Comparison of ENCODE assay signal across 31 mouse cellular contexts in the genomic region with DNA sequence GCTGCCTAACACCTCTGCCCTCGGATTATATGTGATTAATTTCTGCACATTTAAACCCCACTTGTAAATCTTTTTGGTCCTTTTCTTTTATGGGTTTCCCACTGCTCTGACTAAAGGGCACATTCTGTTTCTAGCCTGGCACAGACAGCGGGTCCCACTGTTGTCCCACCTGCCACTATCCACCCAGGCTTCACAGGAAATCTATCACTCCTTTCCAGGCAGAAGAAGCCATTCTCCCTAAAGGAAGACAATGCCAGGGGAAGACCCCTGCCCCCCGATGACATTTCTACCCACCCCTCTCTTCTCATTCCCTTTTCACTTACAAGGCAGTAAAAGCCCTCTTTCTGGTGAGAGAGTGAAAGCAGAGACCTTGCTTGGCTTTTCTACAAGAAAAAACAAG. TPM values are rescaled to one million over a fixed set of nuclear protein-coding genes. Genes with fewer than 3 reads are reported as not detected.
DNase-seq lines count a peak whose midpoint lies in the region; ATAC-seq lines count a peak whose summit lies in the region.
"Had no signal": no experiment of that assay in that cellular context is flagged by ENCODE, and none has a peak within 500 bp of the region (broad histone marks: within the 10 kb centered on the region; RNA-seq: fewer than 3 reads in every experiment).

No protein-coding gene starts in this region.

- no peak overlapping the region for H3K4me3 ChIP-seq in limb, embryonic 11.5 days (ENCODE audit: low read depth, low read length)
- no peak overlapping the region for H3K4me3 ChIP-seq in limb, embryonic 10.5 days
- H3K4me3 ChIP-seq in limb, embryonic 12.5 days (replicated peaks) = no peak overlapping the region
- no peak overlapping the region for H3K4me3 ChIP-seq in hindbrain, embryonic 10.5 days
- H3K4me3 ChIP-seq: erythroblast, embryonic 14.5 days; forebrain, embryonic 13.5 days; hindbrain, embryonic 13.5 days; layer of hippocampus, adult 2 months had no signal

- WGBS in limb, embryonic 11.5 days = 58% methylated on average over 3 of the region's 3 CpGs
- WGBS in limb, embryonic 10.5 days = 75% methylated on average over 3 of the region's 3 CpGs
- WGBS in limb, embryonic 12.5 days = 45% methylated on average over 3 of the region's 3 CpGs
- WGBS in hindbrain, embryonic 10.5 days = 51% methylated on average over 3 of the region's 3 CpGs

- no peak overlapping the region for H3K27ac ChIP-seq in limb, embryonic 11.5 days (replicated peaks; ENCODE audit: low read depth, low read length)
- H3K27ac ChIP-seq in limb, embryonic 10.5 days = no peak overlapping the region
- no peak overlapping the region for H3K27ac ChIP-seq in limb, embryonic 12.5 days
- H3K27ac ChIP-seq in hindbrain, embryonic 10.5 days = no peak overlapping the region
- H3K27ac ChIP-seq: forebrain, embryonic 13.5 days; hindbrain, embryonic 13.5 days; layer of hippocampus, adult 2 months had no signal

- 0 out of 2 replicates have a peak, but pooled peaks have one; percentile 24 for ATAC-seq in limb, embryonic 11.5 days (ENCODE audit: insufficient number of reproducible peaks, low FRiP score, low TSS enrichment, low read depth)
- peak; percentile 52; the same call in 1 of the 2 replicates for ATAC-seq in limb, embryonic 12.5 days (ENCODE audit: insufficient number of reproducible peaks, insufficient read depth, low FRiP score, low TSS enrichment, low read depth)
- ATAC-seq: activated CD4-positive, CD25-positive, alpha-beta regulatory T cell, adult 4 months; forebrain, embryonic 13.5 days; inflammation-experienced regulatory T-cells, adult 6 months; midbrain, embryonic 16.5 days had no signal

- no peak overlapping the region for H3K9ac ChIP-seq in limb, embryonic 11.5 days (ENCODE audit: low read length)
- no peak overlapping the region for H3K9ac ChIP-seq in limb, embryonic 12.5 days (replicated peaks)
- H3K9ac ChIP-seq: forebrain, embryonic 13.5 days; hindbrain, embryonic 13.5 days had no signal

- H3K9me3 ChIP-seq in limb, embryonic 11.5 days (ENCODE audit: control insufficient read depth, low read length) = no peaks in the 10 kb centered on the region
- no peaks in the 10 kb centered on the region for H3K9me3 ChIP-seq in limb, embryonic 10.5 days (replicated peaks)
- no peaks in the 10 kb centered on the region for H3K9me3 ChIP-seq in limb, embryonic 12.5 days
- no peaks in the 10 kb centered on the region for H3K9me3 ChIP-seq in hindbrain, embryonic 10.5 days
- H3K9me3 ChIP-seq: forebrain, embryonic 13.5 days; hindbrain, embryonic 13.5 days had no signal

- H3K4me1 ChIP-seq in limb, embryonic 11.5 days (ENCODE audit: control insufficient read depth, insufficient read depth, low read length) = no peaks in the 10 kb centered on the region
- H3K4me1 ChIP-seq in limb, embryonic 10.5 days = peaks cover 4% of the 10 kb centered on the region; the same call in 1 of the 2 replicates
- H3K4me1 ChIP-seq in limb, embryonic 12.5 days (replicated peaks) = no peaks in the 10 kb centered on the region; the same call in 1 of the 2 replicates
- H3K4me1 ChIP-seq in hindbrain, embryonic 10.5 days (replicated peaks) = peaks cover 33% of the 10 kb centered on the region

- no peak for DNase-seq in limb, embryonic 11.5 days (ENCODE audit: low spot score)
- DNase-seq in limb, embryonic 10.5 days (ENCODE audit: low spot score) = no peak
- peak; percentile 50 to 52 for DNase-seq in cerebellum, adult 18-20 months
- peak; percentile 59 for DNase-seq in cerebellum, adult 9-11 months
- no peak for DNase-seq in hindbrain, embryonic 10.5 days (ENCODE audit: low spot score)
- DNase-seq in layer of hippocampus, adult 11-12 months (ENCODE audit: low spot score) = no peak
- DNase-seq: adrenal gland, adult 2 months; adrenal gland, postnatal 36 days; B cell, adult 2 months; gastrocnemius, postnatal 25 days; heart, adult 18-20 months; heart, postnatal 36 days; kidney, adult 11 months; kidney, postnatal 25 days; left cerebral cortex, postnatal 4 days; lung, postnatal 36 days; thymus, postnatal 4 days had no signal

- no peak overlapping the region for H3K4me2 ChIP-seq in limb, embryonic 11.5 days (ENCODE audit: low read depth, severe bottlenecking)
- no peak overlapping the region for H3K4me2 ChIP-seq in limb, embryonic 12.5 days
- H3K4me2 ChIP-seq: forebrain, embryonic 13.5 days; heart, embryonic 11.5 days; hindbrain, embryonic 13.5 days; midbrain, embryonic 11.5 days had no signal

- H3K27me3 ChIP-seq in limb, embryonic 11.5 days (ENCODE audit: control insufficient read depth, insufficient read depth, low read length) = no peaks in the 10 kb centered on the region
- H3K27me3 ChIP-seq in limb, embryonic 10.5 days (ENCODE audit: low read depth, poor library complexity, severe bottlenecking) = no peaks in the 10 kb centered on the region
- H3K27me3 ChIP-seq in limb, embryonic 12.5 days = no peaks in the 10 kb centered on the region
- H3K27me3 ChIP-seq in hindbrain, embryonic 10.5 days (ENCODE audit: insufficient read depth, poor library complexity, severe bottlenecking) = peaks cover 21% of the 10 kb centered on the region
- H3K27me3 ChIP-seq: CH12.LX; forebrain, embryonic 13.5 days had no signal

- H3K36me3 ChIP-seq in limb, embryonic 11.5 days (ENCODE audit: control insufficient read depth, insufficient read depth, low read length) = no peaks in the 10 kb centered on the region
- H3K36me3 ChIP-seq in limb, embryonic 10.5 days = no peaks in the 10 kb centered on the region
- H3K36me3 ChIP-seq in limb, embryonic 12.5 days = no peaks in the 10 kb centered on the region
- H3K36me3 ChIP-seq in hindbrain, embryonic 10.5 days = no peaks in the 10 kb centered on the region
- H3K36me3 ChIP-seq: hindbrain, embryonic 13.5 days had no signal

RNA-seq across cellular contexts. Expression of a gene that starts 37.2 kb away (rescaled TPM):
- 1.1 and 1.4 TPM in 2 replicates for polyA plus RNA-seq in limb, embryonic 11.5 days (2014; fragmentation: Nextera tagmentation; extraction: Ambion mirVana)
- polyA plus RNA-seq in limb, embryonic 10.5 days (2016; fragmentation: Nextera tagmentation; extraction: Ambion mirVana) = 0.68 and 0.75 TPM in 2 replicates
- 0.73 and 1.1 TPM in 2 replicates for polyA plus RNA-seq in limb, embryonic 12.5 days (2016; fragmentation: Nextera tagmentation; extraction: Ambion mirVana)
- 0.63 and 0.73 TPM in 2 replicates for polyA plus RNA-seq in hindbrain, embryonic 10.5 days (2016; fragmentation: Nextera tagmentation; extraction: Ambion mirVana)
- polyA plus RNA-seq: adrenal gland, adult 2 months; erythroblast, embryonic 14.5 days; liver, adult 2 months; small intestine, adult 2 months; testis, adult 2 months had no signal

Comparison
In these comparisons a context has a peak if more than half of its experiments do, and no peak if none do; other contexts are left out.
1. DNase-seq: peak in cerebellum, adult 18-20 months (2 of 2) and cerebellum, adult 9-11 months (single experiment); none in limb, embryonic 11.5 days (single experiment), limb, embryonic 10.5 days (single experiment), hindbrain, embryonic 10.5 days (single experiment) and layer of hippocampus, adult 11-12 months (single experiment).